Mouse (Mus musculus) 416B (cell line): Measurements from ENCODE around the gene Gpc6.

Source experiments
- DNase-seq: peaks from one replicate; pipeline ENCODE4 v3.0.0; 2011; ENCODE audit warnings: low read depth

The Gpc6 gene

DNA sequence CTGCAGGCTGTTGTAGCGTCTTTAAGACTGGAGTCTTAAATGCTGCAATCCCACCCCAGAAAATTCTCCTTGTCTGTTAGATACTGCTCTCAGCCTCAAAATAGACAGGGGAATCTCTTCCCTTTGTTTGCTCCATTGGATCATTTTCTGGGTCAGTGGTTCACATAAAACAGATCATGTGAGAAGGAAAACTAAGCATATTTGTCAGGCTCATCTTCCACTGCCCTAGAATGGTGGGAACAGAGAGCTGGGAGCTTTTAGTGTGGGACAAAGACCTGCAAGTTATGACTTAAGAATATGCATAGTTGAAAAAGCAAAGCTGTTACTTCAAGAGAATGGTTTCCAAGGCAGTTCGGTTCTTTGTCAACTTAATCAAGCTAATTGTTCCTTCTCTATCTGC is 136.4 kb downstream of the Gpc6 start:
- no peak for DNase-seq

DNA sequence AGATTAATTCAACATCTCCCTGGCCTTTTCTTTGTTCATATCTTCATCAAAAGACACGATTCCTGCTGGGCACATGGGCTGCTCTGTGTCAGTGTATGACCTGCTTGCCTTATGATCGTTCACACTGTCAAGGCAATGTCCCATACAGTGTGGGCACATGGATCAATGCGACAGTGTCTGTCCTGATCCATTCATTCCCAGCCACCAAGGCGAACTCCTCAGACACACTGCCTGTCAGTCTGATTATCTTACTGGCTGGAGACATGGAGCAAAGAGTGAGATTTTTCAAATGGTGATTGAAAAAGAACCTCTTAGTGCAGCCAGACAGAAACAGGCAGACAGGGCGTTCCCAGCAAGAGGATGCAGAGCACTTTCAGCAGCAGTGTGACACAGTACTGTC is 143.1 kb downstream of the Gpc6 start:
- no peak for DNase-seq

DNA sequence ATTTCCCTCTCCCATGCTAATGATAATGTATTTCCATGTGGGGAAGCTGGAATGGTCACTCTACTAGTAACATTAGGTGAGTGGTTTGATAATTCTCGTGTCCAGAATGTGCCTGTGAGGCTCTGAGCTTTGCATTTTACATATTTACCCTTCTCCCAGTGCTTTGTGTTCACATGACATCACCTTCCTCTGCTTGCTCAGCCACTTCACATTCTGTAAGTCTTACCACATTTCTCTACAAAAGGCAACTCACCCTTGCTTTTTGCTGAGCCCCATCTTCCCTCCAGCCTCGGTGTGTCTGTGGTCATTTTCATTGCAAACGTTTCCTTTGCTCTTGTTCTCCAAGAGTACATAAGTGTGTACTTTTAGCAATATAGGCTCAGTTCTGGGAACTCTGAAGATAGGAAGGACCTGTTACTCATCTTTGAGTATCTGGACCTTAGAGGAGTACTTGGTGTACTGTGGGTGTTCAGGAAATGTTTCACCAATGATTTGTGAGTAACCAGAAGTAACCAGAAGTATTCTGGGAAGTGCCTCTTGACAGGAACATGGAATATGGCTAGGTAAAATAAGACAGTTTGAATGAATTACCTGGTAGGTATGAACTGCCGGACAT is 145.5 kb downstream of the Gpc6 start:
- DNase-seq = no peak

DNA sequence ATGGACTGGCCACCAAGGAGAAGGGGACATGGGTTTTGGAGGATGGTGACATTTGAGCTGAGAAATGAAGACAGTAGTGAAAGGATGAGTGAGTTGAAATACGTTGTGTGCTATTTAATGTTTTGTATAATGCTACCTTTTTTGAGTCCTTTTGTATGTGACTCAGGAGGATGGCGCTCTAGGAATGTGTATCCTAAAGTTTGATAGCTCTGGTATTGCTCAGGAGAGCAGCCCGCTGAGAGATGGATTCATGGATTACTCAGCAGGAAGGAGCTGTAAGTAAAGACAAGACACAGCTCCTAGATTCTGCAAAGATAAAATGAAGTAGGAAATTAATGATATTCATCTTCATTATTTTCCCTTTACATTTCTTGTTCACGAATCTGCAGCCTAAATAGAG is 168.5 kb downstream of the Gpc6 start:
- DNase-seq = no peak

DNA sequence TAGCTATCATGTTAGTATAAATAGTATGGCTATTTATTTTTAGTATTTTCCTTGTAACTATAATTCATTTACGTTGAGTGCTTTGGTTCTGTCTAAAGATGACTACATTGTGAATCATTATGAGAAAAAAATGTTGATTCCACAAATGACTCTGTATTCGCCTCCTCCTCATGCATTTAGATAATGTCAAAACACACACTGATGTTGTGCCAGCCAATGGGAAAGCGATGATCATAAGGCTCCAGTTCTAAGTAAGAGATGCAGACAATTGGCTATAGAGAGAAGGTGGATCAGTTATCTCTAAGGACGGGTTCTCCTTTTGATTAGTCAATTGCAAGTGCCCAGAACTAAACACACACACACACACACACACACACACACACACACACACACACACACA is 181.8 kb downstream of the Gpc6 start:
- no peak for DNase-seq

DNA sequence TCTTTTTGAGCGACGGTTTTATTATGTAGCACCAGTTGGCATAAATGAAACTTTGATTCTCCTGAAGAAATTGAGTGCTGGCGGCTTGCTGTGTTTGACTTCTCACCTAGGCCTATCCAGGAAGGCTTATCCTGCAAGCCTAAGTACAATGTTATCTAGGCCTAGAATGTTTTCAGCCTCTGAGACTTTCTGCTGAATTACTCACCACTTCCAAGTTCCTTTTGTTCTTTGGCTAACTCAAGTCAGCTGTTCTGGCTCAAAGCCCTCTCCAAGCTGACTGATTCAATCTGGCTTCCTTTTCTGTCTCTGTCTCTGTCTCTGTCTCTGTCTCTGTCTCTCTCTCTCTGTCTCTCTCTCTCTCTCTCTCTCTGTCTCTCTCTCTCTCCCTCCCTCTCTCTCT is 188.0 kb downstream of the Gpc6 start:
- no peak for DNase-seq

DNA sequence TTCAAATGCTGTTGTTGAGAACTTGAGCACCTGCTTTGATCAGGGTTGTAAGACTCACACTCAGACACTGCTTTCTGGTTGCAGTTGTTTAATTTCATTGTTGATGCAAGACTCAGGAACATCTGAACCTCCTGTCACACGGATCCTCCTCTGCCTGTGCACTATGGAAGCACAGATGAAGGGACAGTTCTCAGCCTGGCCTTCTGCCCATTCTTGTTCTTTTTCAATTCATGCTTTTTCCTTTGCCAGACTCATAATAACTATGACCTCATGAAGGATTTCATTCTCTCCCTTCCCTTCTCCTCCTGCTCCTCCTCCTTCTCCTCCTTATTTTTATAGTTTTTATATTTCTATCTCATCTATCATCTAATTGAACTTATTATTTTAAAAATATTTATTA is 196.9 kb downstream of the Gpc6 start:
- DNase-seq = no peak

DNA sequence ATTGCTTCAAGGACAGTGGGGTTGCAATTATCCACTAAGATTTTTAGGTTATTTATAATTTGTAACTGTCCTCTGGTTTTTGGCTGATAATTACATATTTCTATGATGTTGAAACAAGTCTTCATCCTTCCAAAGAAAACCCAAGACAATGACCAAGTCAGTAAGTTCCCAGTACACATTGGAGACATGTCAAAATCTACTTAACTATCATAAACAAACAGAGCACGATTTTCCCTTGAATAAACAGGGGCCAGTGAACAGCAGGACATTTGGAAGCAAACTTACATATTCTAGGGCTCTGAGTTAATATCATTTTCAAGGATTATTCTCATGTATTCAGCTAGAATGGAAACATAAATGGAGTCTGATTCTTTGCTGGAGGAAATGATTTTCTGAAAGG is 205.2 kb downstream of the Gpc6 start:
- no peak for DNase-seq

DNA sequence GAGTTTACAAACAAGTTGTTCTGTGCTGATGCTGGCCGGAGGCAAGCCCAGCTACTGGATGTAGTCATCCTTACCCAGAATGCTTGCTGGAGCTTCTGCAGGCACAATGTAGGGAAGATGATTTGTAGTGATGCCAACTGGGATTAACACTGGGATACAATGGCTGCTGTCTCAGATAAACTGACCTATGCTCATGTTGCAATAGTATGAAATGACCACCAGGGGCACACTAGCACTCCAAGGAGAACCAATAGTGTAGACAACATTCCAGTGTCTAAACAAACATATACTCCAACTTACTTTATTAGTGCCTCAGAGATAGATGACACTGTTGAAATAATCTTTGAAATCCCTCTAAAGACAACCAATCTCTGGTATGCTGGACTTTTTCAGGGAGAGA is 206.2 kb downstream of the Gpc6 start:
- no peak for DNase-seq

DNA sequence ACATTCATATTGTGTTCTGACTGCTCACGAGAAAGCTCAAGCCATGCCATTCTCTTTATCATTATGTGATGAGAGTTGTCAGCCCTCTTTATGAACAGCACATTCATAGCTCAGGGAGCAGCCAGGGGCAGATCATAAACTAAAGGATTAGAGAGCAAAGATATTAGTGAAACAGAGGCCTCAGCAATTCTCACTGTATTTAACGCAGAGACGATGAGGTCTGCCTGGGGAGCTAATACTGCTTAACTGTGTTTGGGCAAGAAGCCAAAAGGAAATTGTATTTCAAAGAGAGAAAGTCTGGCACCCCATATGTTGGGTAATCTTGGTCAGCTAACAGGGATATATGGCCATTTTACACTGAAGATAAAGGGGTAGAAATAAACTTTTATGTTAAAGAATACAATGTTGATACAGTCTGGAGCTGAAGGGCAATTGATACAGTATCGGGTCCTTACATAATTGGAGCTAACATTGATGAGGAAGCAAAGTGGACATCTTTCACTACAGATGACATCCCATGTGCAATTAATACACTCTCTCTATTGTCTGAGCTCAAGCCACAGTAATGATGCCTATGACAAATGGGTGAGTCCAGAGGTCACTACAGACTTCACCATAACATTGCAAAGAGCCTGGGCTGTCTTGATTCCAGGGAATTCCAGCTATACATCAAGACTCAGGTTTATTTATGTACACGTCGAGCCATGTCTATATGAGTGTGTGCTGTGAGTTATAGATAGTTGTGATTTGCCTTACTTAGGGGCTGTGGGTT is 216.1 kb downstream of the Gpc6 start:
- DNase-seq = no peak

DNA sequence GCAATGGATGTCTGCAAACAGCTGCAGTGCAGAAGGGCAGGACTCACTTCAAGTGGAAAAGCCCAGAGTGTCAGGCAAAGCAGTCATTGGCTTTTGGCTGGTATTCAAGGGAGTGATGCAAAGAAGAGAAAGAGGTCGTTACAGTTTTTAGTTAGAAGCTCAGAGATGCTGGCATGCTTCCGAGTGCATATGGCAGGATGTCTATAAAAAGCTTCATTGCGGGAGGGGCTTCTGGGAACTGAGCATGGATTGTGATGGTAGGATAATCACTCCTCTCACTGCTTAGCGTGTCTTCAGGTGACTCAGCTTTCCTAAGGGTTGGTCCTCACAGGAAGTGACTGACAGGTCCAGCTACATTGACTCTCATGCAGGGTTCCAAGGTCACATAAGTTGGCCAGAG is 221.0 kb downstream of the Gpc6 start:
- no peak for DNase-seq

DNA sequence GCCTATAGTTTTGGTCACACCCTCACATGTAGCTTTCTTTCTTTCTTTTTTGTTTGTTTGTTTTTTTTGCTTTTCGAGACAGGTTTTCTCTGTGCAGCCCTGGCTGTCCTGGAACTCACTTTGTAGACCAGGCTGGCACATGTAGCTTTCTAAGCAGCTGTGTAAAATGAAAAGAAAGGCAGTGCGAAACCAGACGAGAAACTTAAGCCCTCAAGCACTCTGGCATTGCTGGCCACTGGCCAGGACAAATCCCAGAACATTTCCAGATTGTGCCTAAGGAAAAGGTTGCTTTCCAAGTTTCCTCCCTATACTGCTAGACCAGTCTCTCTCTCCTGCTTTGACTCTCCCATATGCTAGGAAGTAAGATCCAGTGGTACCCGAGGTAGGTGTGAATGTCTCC is 221.6 kb downstream of the Gpc6 start:
- DNase-seq = no peak

DNA sequence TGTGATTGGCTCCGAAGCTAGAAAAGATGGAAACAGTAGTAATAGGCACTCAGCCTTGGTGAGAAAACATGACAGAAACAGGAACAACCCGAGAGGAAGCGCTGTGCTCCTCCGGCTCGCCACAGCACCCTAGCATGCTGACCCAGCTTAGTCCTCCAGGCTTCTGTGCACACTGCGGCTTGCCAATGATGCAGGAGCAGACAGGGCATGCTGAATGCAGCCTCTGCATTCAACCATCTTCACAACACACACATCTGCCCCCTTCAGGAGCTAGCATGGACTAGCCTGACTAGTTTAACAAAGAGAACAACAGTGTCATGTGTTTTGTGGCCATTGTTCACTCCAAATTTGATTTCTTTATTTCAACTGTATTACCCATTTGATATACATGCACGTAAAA is 226.5 kb downstream of the Gpc6 start:
- no peak for DNase-seq

DNA sequence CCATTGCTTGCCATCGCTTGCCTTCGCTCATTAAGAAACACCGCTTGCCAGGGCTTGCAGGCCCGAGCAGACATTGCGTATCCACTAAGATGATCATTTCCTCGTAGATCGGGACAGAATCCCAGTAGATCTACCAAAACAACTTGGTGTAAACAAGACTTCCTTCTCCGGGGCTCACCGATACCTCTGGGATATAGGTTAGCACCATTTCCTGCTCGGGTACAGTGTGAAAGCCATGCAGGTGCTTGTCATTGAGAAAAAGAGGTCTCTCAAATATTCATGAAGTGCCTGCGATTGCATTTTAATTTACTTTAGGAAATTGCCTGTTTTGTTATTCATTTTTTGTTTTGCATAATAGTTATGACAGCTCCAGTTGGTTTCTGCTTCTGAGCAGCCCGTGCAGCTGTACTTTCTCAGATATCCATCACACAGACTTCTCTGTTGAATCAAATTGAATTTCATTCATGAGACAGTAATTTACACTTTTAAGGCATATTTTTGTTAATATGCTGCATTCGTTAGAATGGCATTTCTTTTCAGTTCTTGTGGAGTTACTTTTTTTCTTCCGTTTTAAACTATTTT is 230.9 kb downstream of the Gpc6 start:
- no peak for DNase-seq

DNA sequence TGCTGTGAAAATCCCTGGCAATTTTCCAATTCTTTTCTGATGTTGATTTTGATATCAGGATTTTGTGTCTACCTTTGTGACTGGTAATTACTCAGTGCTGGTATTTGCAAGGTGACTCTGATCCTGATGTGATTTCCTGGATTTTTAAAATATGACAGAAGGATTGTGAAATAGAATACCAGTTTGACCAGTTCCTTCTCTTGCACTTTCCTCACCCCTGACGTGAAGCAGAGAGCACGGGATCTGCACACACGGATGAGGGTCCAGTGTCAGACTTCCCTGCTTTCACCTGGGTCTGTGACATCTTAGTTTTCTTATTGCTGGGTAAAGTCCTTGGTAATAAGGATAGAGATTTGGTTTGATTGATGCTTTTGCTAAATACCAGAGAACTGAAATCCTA is 232.3 kb downstream of the Gpc6 start:
- no peak for DNase-seq

DNA sequence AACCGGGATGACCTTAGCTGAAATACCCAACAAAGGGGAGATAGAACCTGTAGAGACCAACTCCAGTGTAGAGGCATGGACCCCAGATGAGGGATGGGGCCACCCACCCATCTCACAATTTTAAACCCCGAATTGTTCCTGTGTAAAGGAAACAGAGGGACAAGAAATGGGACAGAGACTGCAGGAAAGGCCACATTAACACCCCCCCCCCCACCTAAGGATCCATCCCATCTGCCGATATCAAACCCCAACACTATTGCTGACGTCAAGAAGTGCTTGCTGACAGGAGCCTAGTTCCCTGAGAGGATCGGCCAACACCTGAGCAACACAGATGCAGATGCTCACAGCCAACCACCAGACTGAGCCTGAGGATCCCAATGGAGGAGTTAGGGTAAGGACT is 241.2 kb downstream of the Gpc6 start:
- DNase-seq = no peak

DNA sequence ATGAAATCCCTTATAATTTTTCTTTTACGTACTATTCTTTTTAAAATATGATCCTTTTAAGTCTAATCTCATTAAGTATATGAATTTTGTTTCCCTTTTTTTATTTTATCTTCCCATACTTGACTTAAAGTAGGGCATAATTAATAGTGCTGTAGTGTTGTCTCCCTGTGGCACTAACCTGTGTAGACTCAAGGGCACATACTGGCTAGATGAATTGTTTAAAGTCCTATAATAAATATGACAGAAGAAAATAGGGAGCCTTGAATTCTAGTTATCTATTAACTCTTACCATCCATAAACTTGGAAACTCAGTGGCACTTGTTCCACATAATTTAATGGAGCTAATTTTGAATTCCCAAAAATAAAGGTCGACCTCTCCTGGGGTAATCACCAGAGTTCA is 268.2 kb downstream of the Gpc6 start:
- DNase-seq = no peak

DNA sequence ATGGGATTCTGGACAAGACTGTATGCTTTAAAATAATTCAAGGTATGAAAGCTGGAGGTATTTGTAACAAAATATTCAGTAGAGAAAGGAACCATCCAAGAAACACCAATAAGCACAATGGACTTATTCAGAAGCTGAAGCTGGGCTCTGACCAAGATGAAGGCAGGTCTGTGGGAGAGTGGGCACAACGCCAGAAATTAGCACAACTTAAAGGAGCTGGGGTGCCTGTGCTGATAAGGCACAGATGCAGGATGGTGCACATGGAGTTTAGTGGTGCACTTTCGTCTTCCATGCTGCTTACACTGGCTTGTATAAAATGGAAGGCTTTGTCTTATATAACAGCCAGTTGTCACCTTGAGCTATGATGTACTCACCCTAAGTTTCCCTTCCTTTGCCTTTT is 276.9 kb downstream of the Gpc6 start:
- no peak for DNase-seq

DNA sequence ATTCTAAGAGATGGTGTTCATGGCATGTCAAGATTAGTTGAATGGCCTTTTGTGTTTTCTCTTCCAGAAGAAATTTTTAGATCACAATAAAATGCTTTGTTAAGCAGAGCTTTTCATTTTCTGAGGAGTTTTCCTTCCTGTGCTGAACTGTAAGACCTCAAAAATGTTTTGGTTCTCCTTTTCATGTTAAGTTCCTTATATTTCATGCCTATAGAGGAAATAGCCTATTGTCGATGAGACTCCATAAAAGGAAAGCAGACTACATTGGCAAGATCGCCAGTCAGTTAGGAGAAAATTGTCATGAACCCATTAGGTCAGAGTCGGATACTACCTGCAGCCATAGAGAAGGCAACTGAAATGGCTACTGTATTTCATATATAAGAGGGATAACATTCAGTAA is 278.8 kb downstream of the Gpc6 start:
- no peak for DNase-seq

DNA sequence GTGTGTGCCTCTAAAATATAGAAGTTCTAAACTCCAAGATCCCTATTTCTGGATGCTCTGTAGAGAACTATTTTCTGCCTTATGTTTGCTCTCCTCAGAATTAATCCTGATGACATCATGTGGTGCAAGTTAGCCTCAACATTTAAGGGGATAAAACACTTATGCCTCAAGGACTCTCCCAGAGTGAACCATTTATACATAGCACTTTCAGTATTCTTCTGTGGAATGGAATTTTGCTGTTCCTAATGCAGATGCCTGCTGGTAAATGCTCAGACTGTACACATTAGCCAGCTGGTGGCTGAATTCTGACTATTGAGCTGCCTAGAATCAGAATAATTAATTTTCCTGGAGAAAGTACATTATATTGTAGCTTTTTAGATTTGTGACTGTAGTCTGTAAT is 289.3 kb downstream of the Gpc6 start:
- DNase-seq = no peak

DNA sequence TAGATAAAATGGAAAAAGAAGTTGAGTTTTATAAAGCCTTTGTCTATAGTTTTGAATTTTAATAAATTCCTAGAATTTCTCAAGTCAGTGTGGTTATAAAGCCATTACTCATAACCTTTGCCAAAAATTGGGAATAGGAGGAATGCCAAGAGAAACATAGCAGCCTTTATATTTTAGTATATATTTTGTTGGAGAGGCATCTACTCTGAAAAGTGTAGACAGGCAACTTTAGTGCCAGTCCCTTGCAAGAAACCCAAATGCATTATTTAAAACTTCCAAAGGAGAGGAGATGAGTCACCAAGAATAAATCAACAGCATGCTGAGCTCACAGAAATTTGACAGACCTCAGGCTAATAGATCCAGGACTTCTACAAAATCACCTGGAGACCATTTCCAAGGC is 301.8 kb downstream of the Gpc6 start:
- no peak for DNase-seq

DNA sequence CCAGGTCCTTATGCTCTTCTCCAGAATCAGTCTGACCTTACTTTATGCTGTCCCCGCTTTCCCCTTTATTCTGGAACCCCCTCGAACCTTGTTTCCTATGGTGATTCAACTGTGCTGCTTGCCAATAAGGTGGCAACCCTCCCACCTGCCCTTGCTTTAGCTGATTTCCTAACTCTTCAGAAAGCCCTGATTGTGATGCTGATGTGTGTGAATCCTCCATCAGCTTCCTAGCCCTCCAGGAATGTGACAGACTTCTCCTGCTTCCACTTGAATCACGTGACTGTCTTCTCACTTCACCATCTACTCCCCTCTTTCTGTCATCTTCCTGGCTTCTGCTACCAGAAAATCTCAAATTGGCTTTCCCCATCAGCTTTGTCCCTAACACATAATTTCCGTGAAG is 305.4 kb downstream of the Gpc6 start:
- DNase-seq = no peak

DNA sequence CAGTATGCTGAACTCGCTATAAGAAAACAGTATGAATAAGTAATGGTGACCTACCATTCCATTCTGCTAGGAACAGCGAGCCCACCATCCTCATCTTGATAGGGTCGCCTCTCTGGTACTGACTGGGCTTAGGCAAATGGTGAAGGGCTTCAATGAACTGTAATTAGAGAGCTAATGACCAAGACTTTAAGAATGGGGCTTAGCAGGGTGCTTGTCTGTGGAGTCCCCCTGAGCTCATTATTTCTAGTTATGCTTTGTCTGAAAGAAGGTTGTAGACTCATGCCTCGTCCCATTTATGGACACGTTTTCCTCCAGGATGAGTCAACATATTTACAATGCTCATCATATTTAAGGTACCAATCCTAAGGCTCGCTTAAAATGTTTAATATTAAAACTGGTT is 313.1 kb downstream of the Gpc6 start:
- no peak for DNase-seq
